Mouse (Mus musculus): ENCODE data around the gene Ssbp3. TPM values are rescaled to one million over a fixed set of nuclear protein-coding genes. Genes with fewer than 3 reads are reported as not detected.

Ssbp3 gene
- polyA plus RNA-seq (2016; fragmentation: Nextera tagmentation; extraction: Ambion mirVana) = 119 and 136 TPM in 2 replicates

DNA sequence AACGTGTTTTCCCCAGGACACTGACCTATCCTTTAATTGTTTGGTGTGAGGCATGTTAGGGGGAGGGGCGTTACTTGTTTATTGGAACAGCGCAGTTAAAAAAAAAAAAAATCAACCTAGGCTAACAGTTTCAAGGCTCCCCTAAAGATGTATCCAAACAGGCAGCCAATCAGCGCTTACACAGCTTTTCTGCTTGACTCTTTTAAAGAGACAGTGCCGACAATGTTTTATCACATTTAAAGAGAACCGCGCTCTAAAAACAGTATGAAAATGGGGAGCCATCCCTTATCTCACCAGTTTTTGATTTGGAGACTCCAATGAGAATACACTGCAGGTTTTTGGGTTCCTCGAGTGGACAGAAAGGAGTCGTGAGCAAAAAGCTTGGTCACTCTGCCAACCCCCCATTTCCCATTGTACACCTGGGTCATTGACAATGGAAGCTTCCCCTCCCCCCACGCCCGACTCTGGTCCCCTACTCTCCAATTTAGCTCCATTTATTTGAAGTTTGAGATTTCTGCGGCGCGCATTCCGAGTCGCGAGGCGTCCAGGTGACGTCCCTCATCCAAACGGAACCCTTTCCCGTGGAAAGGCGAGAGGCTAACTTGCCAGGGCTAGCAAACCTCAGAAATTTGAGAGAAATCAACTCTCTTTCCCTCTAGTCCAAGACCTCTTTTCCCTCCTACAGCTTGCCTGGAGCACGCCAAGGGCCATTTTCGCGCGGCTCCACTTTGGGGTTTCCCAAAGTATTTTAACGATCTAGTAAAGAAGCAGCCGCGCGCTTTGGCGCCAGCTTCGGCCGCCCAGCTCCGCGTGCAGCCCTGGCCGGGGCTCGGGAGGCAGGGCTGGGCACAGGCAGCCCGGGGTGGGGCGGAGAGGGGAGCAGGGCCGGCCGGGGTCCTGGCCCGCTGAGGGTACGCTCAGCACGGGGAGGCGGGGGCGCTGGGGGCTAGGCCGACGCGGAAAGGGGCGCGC is at the start of gene Ssbp3:
Gene Ssbp3, plus strand, starts transcription at position 501 of the 972 bp plus-strand sequence.
- DNase-seq (ENCODE audit: low spot score) = peak; percentile 85
- Histone ChIP-seq H3K4me1 (peaks cover 70% of the 10 kb centered on the region), H3K9me3 (replicated peaks) (no peaks in the 10 kb centered on the region), H3K27me3 (ENCODE audit: low read depth, poor library complexity, severe bottlenecking) (no peaks in the 10 kb centered on the region), H3K27ac (replicated peaks) (peak within 1 kb of the TSS; percentile 99), H3K36me3 (peaks cover 26% of the 10 kb centered on the region), H3K4me3 (peak within 1 kb of the TSS; percentile 90)
- WGBS = under 1% methylated on average over 51 of the region's 51 CpGs

DNA sequence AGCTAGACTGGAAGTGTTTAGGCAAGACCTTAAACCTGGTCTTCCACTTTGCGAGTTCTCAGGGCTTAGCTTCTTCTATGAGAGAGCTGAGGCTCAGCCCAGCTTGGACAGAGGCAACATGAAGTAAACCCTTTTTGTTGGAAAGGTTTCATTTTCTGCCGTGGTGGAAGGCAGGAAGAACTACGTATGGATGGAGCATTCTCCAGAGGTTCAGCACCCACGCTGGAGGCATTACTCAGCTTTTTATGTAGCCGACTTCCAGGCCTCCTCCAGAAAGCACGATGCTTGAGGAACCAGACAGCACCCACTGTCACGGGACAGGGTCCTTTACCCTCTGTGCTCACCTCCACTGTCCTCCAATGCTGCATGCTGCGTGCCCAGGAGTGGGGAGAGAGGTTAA is 48.6 kb upstream of the Ssbp3 start:
- H3K27me3 ChIP-seq (ENCODE audit: low read depth, poor library complexity, severe bottlenecking) = no peaks in the 10 kb centered on the region
- no peak for DNase-seq (ENCODE audit: low spot score)
- H3K4me1 ChIP-seq = peaks cover 75% of the 10 kb centered on the region
- H3K36me3 ChIP-seq = no peaks in the 10 kb centered on the region
- no peak overlapping the region for H3K4me3 ChIP-seq
- H3K27ac ChIP-seq (replicated peaks) = peak overlapping the region; percentile 74
- 79% methylated on average over 8 of the region's 8 CpGs for WGBS
- H3K9me3 ChIP-seq (replicated peaks) = no peaks in the 10 kb centered on the region

GRCm38 (mm10) chr4:106862317-106862716 is 48.2 kb upstream of the Ssbp3 start:
- H3K4me3 ChIP-seq = no peak overlapping the region
- WGBS = 62% methylated on average over 7 of the region's 7 CpGs
- no peak for DNase-seq (ENCODE audit: low spot score)
- H3K27ac ChIP-seq (replicated peaks) = peak overlapping the region; percentile 74
- no peaks in the 10 kb centered on the region for H3K36me3 ChIP-seq
- H3K27me3 ChIP-seq (ENCODE audit: low read depth, poor library complexity, severe bottlenecking) = no peaks in the 10 kb centered on the region
- H3K9me3 ChIP-seq (replicated peaks) = no peaks in the 10 kb centered on the region
- peaks cover 79% of the 10 kb centered on the region for H3K4me1 ChIP-seq

DNA sequence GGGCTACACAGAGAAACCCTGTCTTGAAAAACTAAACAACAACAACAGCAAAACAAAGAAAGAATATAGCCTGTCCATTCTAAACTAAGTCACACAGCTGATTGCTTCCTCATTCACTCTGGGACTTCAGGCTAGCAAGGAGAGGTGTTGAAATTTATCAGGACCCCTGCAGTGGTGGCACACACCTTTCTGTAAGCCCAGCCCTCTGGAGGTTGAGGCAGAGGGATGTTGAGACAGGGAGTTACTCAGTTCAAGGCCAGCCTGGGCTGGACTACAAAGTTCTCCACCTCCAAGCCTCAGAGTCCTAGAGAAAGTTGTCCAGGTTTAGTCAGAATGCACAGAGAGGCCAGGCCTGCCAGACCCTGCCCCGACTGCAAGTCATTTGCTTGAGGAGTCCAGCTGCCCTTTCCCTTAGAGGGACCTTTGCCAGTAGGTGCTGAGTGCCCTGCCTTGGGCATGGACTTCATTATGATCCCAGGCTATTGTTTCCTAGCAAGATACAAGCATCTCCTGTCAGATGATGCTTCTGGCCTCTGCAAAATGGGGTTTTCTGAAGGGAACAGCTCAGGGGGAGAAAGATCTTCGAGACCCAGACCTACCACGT is 47.6 kb upstream of the Ssbp3 start:
- 45% methylated on average over 3 of the region's 3 CpGs for WGBS
- DNase-seq (ENCODE audit: low spot score) = no peak
- Histone ChIP-seq H3K9me3 (replicated peaks) (no peaks in the 10 kb centered on the region), H3K4me3 (no peak overlapping the region), H3K4me1 (peaks cover 82% of the 10 kb centered on the region), H3K27ac (replicated peaks) (peak overlapping the region; percentile 74), H3K36me3 (no peaks in the 10 kb centered on the region), H3K27me3 (ENCODE audit: low read depth, poor library complexity, severe bottlenecking) (no peaks in the 10 kb centered on the region)

DNA sequence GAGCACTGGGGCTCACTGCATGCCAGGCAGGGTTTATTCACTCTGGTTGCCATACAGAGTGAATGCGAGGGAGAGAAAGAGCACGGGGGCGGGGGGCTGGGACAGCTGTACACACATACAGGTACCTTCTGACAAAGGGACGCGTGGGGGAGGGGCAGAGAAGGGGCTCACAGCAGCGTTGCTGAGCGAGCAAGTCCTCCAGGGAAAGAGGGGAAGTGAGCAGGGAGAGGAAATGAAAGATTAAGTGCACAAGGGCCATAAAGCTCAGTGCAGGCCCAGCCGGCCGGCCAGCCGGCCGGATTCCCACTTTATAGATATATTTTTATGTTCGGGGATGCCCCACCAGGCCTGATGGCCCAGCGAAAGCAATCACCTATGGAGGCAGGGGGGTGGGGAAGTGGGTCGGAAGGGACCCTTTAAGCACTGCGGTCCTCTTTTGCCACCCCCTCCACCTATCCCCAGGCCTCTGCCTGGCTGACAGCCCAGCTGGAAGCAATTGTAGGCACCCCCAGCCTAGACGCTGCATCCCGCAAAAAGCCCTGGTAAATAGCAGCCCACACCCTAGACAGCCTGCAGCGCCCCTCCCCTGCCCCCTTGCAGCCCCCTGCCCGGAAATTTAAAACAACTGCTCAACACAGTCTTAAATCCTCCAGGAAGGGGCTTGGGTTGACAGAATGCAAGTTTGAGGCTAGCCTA is 44.9 kb upstream of the Ssbp3 start:
- Histone ChIP-seq H3K36me3 (no peaks in the 10 kb centered on the region), H3K27ac (replicated peaks) (peak overlapping the region; percentile 87), H3K9me3 (replicated peaks) (no peaks in the 10 kb centered on the region), H3K4me3 (peak overlapping the region; percentile 11; the same call in 1 of the 2 replicates), H3K27me3 (ENCODE audit: low read depth, poor library complexity, severe bottlenecking) (0 out of 2 replicates have a peak, but pooled peaks cover 3% of the 10 kb centered on the region), H3K4me1 (peaks cover 83% of the 10 kb centered on the region)
- WGBS = 12% methylated on average over 19 of the region's 19 CpGs
- peak; percentile 65 for DNase-seq (ENCODE audit: low spot score)

GRCm38 (mm10) chr4:106866381-106866780 is 44.1 kb upstream of the Ssbp3 start:
- Histone ChIP-seq H3K27ac (replicated peaks) (peak overlapping the region; percentile 87), H3K36me3 (no peaks in the 10 kb centered on the region), H3K4me1 (peaks cover 77% of the 10 kb centered on the region), H3K9me3 (replicated peaks) (no peaks in the 10 kb centered on the region), H3K27me3 (ENCODE audit: low read depth, poor library complexity, severe bottlenecking) (0 out of 2 replicates have a peak, but pooled peaks cover 3% of the 10 kb centered on the region), H3K4me3 (peak overlapping the region; percentile 28; the same call in 1 of the 2 replicates)
- no peak for DNase-seq (ENCODE audit: low spot score)
- 51% methylated on average over 5 of the region's 5 CpGs for WGBS

DNA sequence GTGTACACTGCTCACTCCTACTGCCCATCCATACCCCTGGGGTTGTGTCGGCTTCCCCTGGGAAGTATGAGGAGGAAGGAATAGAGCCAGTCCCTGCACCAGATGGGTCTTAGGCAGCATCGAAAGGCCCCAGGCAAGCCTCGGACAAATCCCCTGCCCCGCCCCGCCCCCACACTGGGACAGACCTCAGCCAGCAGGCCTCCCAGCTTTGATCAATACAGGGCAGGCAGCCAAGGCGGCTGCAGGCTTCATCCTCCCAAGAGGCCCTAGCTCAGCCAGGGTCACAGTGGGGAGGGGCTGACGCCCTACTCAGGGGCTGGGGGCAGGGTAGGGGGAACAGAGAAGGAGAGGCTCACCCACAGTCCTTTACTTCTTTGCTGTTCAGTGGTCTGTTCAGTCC is 43.7 kb upstream of the Ssbp3 start:
- H3K27ac ChIP-seq (replicated peaks) = peak overlapping the region; percentile 87
- H3K9me3 ChIP-seq (replicated peaks) = no peaks in the 10 kb centered on the region
- 2% methylated on average over 7 of the region's 7 CpGs for WGBS
- H3K27me3 ChIP-seq (ENCODE audit: low read depth, poor library complexity, severe bottlenecking) = 0 out of 2 replicates have a peak, but pooled peaks cover 3% of the 10 kb centered on the region
- H3K36me3 ChIP-seq = no peaks in the 10 kb centered on the region
- peak overlapping the region; percentile 28 for H3K4me3 ChIP-seq
- H3K4me1 ChIP-seq = peaks cover 73% of the 10 kb centered on the region
- DNase-seq (ENCODE audit: low spot score) = peak; percentile 90

GRCm38 (mm10) chr4:106868737-106869438 is 41.6 kb upstream of the Ssbp3 start:
- Histone ChIP-seq H3K9me3 (replicated peaks) (no peaks in the 10 kb centered on the region), H3K4me1 (peaks cover 53% of the 10 kb centered on the region), H3K27ac (replicated peaks) (peak overlapping the region; percentile 57), H3K4me3 (no peak overlapping the region), H3K36me3 (no peaks in the 10 kb centered on the region), H3K27me3 (ENCODE audit: low read depth, poor library complexity, severe bottlenecking) (0 out of 2 replicates have a peak, but pooled peaks cover 3% of the 10 kb centered on the region)
- whole genome bisulfite sequencing = 75% methylated on average over 12 of the region's 12 CpGs
- DNase-seq (ENCODE audit: low spot score) = no peak

DNA sequence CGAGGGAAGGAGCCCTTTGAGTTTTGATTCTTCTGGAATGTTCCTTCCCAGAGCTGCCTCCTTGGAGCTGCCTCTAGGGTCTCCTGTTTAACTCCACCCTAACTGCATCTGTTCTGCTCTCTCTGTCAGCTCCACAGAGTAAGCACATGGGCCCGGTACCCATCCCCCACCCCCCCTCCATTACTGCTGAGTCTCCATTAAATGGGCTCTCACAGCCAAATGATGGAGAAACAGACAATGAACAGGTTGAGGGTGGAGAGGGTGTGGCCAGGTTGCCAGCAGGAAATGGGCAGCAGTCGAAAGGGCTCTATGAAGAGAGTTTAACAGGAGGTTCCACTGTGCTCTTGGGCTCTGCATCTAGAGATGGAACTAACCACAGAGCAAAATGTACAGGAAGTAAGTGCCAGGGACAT is 41.0 kb upstream of the Ssbp3 start:
- Histone ChIP-seq H3K27ac (replicated peaks) (peak overlapping the region; percentile 57), H3K36me3 (no peaks in the 10 kb centered on the region), H3K4me1 (peaks cover 49% of the 10 kb centered on the region), H3K9me3 (replicated peaks) (no peaks in the 10 kb centered on the region; the same call in 1 of the 2 replicates), H3K4me3 (no peak overlapping the region), H3K27me3 (ENCODE audit: low read depth, poor library complexity, severe bottlenecking) (0 out of 2 replicates have a peak, but pooled peaks cover 3% of the 10 kb centered on the region)
- no peak for DNase-seq (ENCODE audit: low spot score)
- 82% methylated on average over 3 of the region's 3 CpGs for WGBS

DNA sequence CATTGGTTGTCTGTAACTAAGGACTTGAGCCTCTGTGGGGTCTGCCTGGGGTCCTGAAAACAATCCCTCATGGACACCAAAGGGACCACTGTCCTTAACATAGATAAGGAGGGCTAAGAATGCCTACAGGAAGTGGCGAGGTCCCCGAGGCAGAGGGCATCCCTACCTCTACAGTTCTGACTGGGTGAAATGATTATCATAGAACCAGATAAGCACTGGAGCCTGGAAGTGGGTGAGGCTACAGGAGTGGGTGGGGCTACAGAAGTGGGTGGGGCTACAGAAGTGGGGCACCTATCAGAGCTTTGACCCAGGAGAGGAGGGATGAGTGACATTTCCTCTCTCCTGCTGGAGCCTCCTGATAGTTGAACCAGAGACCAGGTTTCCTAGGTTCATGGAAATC is 39.9 kb upstream of the Ssbp3 start:
- DNase-seq (ENCODE audit: low spot score) = no peak
- Histone ChIP-seq H3K9me3 (replicated peaks) (no peaks in the 10 kb centered on the region; the same call in 1 of the 2 replicates), H3K36me3 (no peaks in the 10 kb centered on the region), H3K4me3 (no peak overlapping the region), H3K27ac (replicated peaks) (0 out of 2 replicates have a peak overlapping the region, but pooled peaks have one; percentile 28), H3K4me1 (peaks cover 40% of the 10 kb centered on the region), H3K27me3 (ENCODE audit: low read depth, poor library complexity, severe bottlenecking) (0 out of 2 replicates have a peak, but pooled peaks cover 3% of the 10 kb centered on the region)
- 84% methylated on average over 2 of the region's 2 CpGs for WGBS

DNA sequence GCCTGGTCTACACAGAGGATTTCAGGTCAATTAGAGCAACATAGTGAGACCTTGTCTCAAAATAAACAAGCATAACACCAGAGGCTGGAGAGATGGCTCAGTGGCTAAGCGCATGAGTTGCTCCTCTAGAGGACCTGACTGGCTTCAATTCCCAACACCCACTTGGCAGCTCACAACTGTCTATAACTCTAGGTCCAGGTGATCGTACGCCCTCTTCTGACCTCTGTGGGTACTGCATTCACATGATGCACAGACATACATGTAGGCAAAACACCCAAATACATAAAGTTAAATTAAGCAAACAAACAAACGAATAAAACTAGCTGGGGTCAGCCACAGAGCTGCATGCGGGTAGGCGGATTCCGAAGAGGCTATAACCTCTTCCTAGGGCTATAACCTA is 36.0 kb upstream of the Ssbp3 start:
- Histone ChIP-seq H3K4me3 (no peak overlapping the region), H3K27ac (replicated peaks) (no peak overlapping the region), H3K27me3 (ENCODE audit: low read depth, poor library complexity, severe bottlenecking) (no peaks in the 10 kb centered on the region), H3K9me3 (replicated peaks) (no peaks in the 10 kb centered on the region; the same call in 1 of the 2 replicates), H3K4me1 (peaks cover 7% of the 10 kb centered on the region; the same call in 1 of the 2 replicates), H3K36me3 (no peaks in the 10 kb centered on the region)
- no peak for DNase-seq (ENCODE audit: low spot score)
- 84% methylated on average over 7 of the region's 7 CpGs for WGBS

Measured in midbrain, embryonic 10.5 days (tissue).